ENCODE assay signal across 18 mouse cellular contexts in genomic region chr17:27734344-27735073, GRCm38 (mm10). TPM values are rescaled to one million over a fixed set of nuclear protein-coding genes. Genes with fewer than 3 reads are reported as not detected.
DNase-seq lines count a peak whose midpoint lies in the region; ATAC-seq and TF ChIP-seq lines count a peak whose summit lies in the region.
"Had no signal": no experiment of that assay in that cellular context is flagged by ENCODE, and none has a peak within 500 bp of the region (broad histone marks: within the 10 kb centered on the region; RNA-seq: fewer than 3 reads in every experiment).

No protein-coding gene starts in this region.

- no peak for ATAC-seq in embryonic facial prominence, embryonic 13.5 days (ENCODE audit: insufficient number of reproducible peaks, insufficient read depth, low FRiP score, low TSS enrichment, low read depth)
- peak; percentile 44; the same call in 1 of the 2 replicates for ATAC-seq in intestine, postnatal 0 days
- ATAC-seq in megakaryocyte-erythroid progenitor cell, adult 5-6 weeks (replicated peaks; ENCODE audit: low FRiP score, low TSS enrichment, poor library complexity, severe bottlenecking): peak; percentile 77
- ATAC-seq: Patski had no signal

- H3K4me1 ChIP-seq in embryonic facial prominence, embryonic 13.5 days: peaks cover 9% of the 10 kb centered on the region; the same call in 1 of the 2 replicates
- peaks cover 15% of the 10 kb centered on the region for H3K4me1 ChIP-seq in embryonic facial prominence, embryonic 10.5 days
- no peaks in the 10 kb centered on the region for H3K4me1 ChIP-seq in intestine, postnatal 0 days (replicated peaks; ENCODE audit: control insufficient read depth, insufficient read depth, low read length)
- H3K4me1 ChIP-seq: lung, embryonic 15.5 days had no signal

- H3K36me3 ChIP-seq in embryonic facial prominence, embryonic 13.5 days: no peaks in the 10 kb centered on the region
- H3K36me3 ChIP-seq in embryonic facial prominence, embryonic 10.5 days (replicated peaks): no peaks in the 10 kb centered on the region
- no peaks in the 10 kb centered on the region for H3K36me3 ChIP-seq in intestine, postnatal 0 days (ENCODE audit: control insufficient read depth, insufficient read depth)
- H3K36me3 ChIP-seq: lung, embryonic 15.5 days; midbrain, embryonic 12.5 days had no signal

- no peak for TF ChIP-seq CTCF in layer of hippocampus, adult 2 months (conservative IDR thresholded peaks at IDR 0.05)
- TF ChIP-seq CTCF in intestine, postnatal 0 days (IDR thresholded peaks at IDR 0.05; ENCODE audit: low read depth): no peak

- 22% methylated on average over 12 of the region's 13 CpGs for WGBS in embryonic facial prominence, embryonic 13.5 days
- 18% methylated on average over 12 of the region's 13 CpGs for WGBS in embryonic facial prominence, embryonic 10.5 days
- 16% methylated on average over 13 of the region's 13 CpGs for WGBS in intestine, postnatal 0 days

- no peak overlapping the region for H3K4me2 ChIP-seq in embryonic facial prominence, embryonic 13.5 days
- no peak overlapping the region for H3K4me2 ChIP-seq in intestine, postnatal 0 days (replicated peaks; ENCODE audit: low read depth)
- H3K4me2 ChIP-seq: hindbrain, embryonic 14.5 days; lung, embryonic 15.5 days; midbrain, embryonic 12.5 days had no signal

- H3K4me3 ChIP-seq in embryonic facial prominence, embryonic 13.5 days: no peak overlapping the region
- no peak overlapping the region for H3K4me3 ChIP-seq in embryonic facial prominence, embryonic 10.5 days
- H3K4me3 ChIP-seq in layer of hippocampus, adult 2 months: no peak overlapping the region
- H3K4me3 ChIP-seq in intestine, postnatal 0 days (ENCODE audit: low read depth, low read length): no peak overlapping the region
- H3K4me3 ChIP-seq: lung, embryonic 15.5 days; midbrain, embryonic 12.5 days had no signal

- H3K9me3 ChIP-seq in embryonic facial prominence, embryonic 13.5 days: no peaks in the 10 kb centered on the region
- H3K9me3 ChIP-seq in embryonic facial prominence, embryonic 10.5 days: peaks cover 8% of the 10 kb centered on the region; the same call in 1 of the 2 replicates
- no peaks in the 10 kb centered on the region for H3K9me3 ChIP-seq in intestine, postnatal 0 days (ENCODE audit: control insufficient read depth)
- H3K9me3 ChIP-seq: lung, embryonic 15.5 days; midbrain, embryonic 12.5 days had no signal

- H3K27me3 ChIP-seq in embryonic facial prominence, embryonic 13.5 days: no peaks in the 10 kb centered on the region
- H3K27me3 ChIP-seq in embryonic facial prominence, embryonic 10.5 days (replicated peaks; ENCODE audit: low read depth, poor library complexity, severe bottlenecking): peaks cover 11% of the 10 kb centered on the region; the same call in 1 of the 2 replicates
- H3K27me3 ChIP-seq in intestine, postnatal 0 days (replicated peaks; ENCODE audit: control insufficient read depth, insufficient read depth, low read length): no peaks in the 10 kb centered on the region
- H3K27me3 ChIP-seq: CH12.LX; lung, embryonic 15.5 days had no signal

- intact Hi-C loops in gastrocnemius, postnatal 14 days (cut with DNase I; ENCODE audit: low total_unique reads): no loop called here

- no peak overlapping the region for H3K27ac ChIP-seq in embryonic facial prominence, embryonic 13.5 days
- H3K27ac ChIP-seq in embryonic facial prominence, embryonic 10.5 days (replicated peaks): no peak overlapping the region
- H3K27ac ChIP-seq in layer of hippocampus, adult 2 months: peak overlapping the region; percentile 60; the same call in 1 of the 2 replicates
- H3K27ac ChIP-seq in intestine, postnatal 0 days (ENCODE audit: low read depth, low read length): no peak overlapping the region
- H3K27ac ChIP-seq: hindbrain, embryonic 14.5 days; lung, embryonic 15.5 days; midbrain, embryonic 12.5 days had no signal

- H3K9ac ChIP-seq in embryonic facial prominence, embryonic 13.5 days: 0 out of 2 replicates have a peak overlapping the region, but pooled peaks have one; percentile 44
- no peak overlapping the region for H3K9ac ChIP-seq in intestine, postnatal 0 days (ENCODE audit: low read depth, low read length)
- H3K9ac ChIP-seq: hindbrain, embryonic 14.5 days; lung, embryonic 15.5 days; midbrain, embryonic 12.5 days had no signal

- DNase-seq in embryonic facial prominence, embryonic 10.5 days (ENCODE audit: low spot score): no peak
- DNase-seq in layer of hippocampus, adult 2 months (ENCODE audit: low spot score in 2 of 2): no peak
- DNase-seq in layer of hippocampus, adult 18-20 months (ENCODE audit: low spot score in 2 of 2): no peak
- no peak for DNase-seq in neural tube, embryonic 10.5 days (ENCODE audit: extremely low spot score, low spot score)
- DNase-seq in gastrocnemius, postnatal 14 days: no peak
- DNase-seq: cerebellum, adult 2 months; layer of hippocampus, adult 9-11 months had no signal

RNA-seq across cellular contexts. Expression of gene Spdef, which starts 5.8 kb away (rescaled TPM):
- 0.28 TPM in 1 of 2 replicates, not detected in the other for polyA plus RNA-seq in embryonic facial prominence, embryonic 13.5 days (2015; fragmentation: Nextera tagmentation; extraction: Ambion mirVana)
- polyA plus RNA-seq in embryonic facial prominence, embryonic 10.5 days (2016; fragmentation: Nextera tagmentation; extraction: Ambion mirVana): 0.15 and 0.43 TPM in 2 replicates
- total RNA-seq in layer of hippocampus, adult 2 months (2021): under 1 TPM; 0.59 to 0.61 TPM
- total RNA-seq in layer of hippocampus, adult 18-20 months (2021): not detected
- polyA plus RNA-seq in intestine, postnatal 0 days (2015; fragmentation: Nextera tagmentation; extraction: Ambion mirVana): 8.9 and 9.9 TPM in 2 replicates
- not detected in 2 replicates for total RNA-seq in megakaryocyte-erythroid progenitor cell, adult 5-6 weeks (2014; fragmentation: Nextera tagmentation)
- not detected in 2 replicates for total RNA-seq in megakaryocyte-erythroid progenitor cell, adult 5-6 weeks (2017)
- under 1 TPM; 0.33 to 0.47 TPM for total RNA-seq in gastrocnemius, postnatal 14 days (2021)
- total RNA-seq: CH12.LX; gastrocnemius, adult 18-20 months; heart, adult 8-10 months had no signal
- polyA plus RNA-seq: neural tube, embryonic 11.5 days; Patski had no signal
